Mouse (Mus musculus) liver, adult 2 months (tissue): ENCODE data around the gene Lime1. TPM values are rescaled to one million over a fixed set of nuclear protein-coding genes. Genes with fewer than 3 reads are reported as not detected.
A peak's percentile ranks its signal among the peaks of the same experiment; 100 is the strongest.

Source experiments
- DNase-seq: peaks from one replicate; pipeline ENCODE4 v3.0.0-alpha.2; 2011; ENCODE audit warnings: low read depth, low spot score; ENCODE audit errors: extremely low read depth
- H3K27ac ChIP-seq: fragments of 200-500 bp; replicated peaks from 2 replicates; pipeline ENCODE4 v1.5.1; 2012; ENCODE audit warnings: low read depth, mild to moderate bottlenecking, control low read depth, inconsistent platforms, low read length; ENCODE audit not compliant: insufficient read depth
- H3K27me3 ChIP-seq: fragments of 200-500 bp; 2 replicates; pipeline ENCODE4 v1.6.1; 2012; ENCODE audit warnings: mild to moderate bottlenecking, moderate library complexity, low read length, inconsistent platforms; ENCODE audit not compliant: control insufficient read depth, insufficient read depth
- H3K36me3 ChIP-seq: fragments of 200-500 bp; 2 replicates; pipeline ENCODE4 v1.6.1; 2012; ENCODE audit warnings: low read length, inconsistent platforms; ENCODE audit not compliant: control insufficient read depth, insufficient read depth
- H3K4me1 ChIP-seq: fragments of 200-500 bp; 2 replicates; pipeline ENCODE4 v1.6.1; 2011; ENCODE audit warnings: low read length; ENCODE audit not compliant: control insufficient read depth, insufficient read depth
- H3K4me3 ChIP-seq: fragments of 200-500 bp; 2 replicates; pipeline ENCODE4 v1.5.1; 2011; ENCODE audit warnings: low read depth, mild to moderate bottlenecking, control low read depth, low read length, moderate library complexity; ENCODE audit not compliant: insufficient read depth
- H3K79me2 ChIP-seq: fragments of 200-500 bp; 2 replicates; pipeline ENCODE4 v1.6.1; 2012; ENCODE audit warnings: inconsistent platforms, mild to moderate bottlenecking, low read length, moderate library complexity; ENCODE audit not compliant: control insufficient read depth, insufficient read depth
- H3K9ac ChIP-seq: fragments of 200-500 bp; 2 replicates; pipeline ENCODE4 v1.6.1; 2012; ENCODE audit warnings: low read depth, mild to moderate bottlenecking, control low read depth, inconsistent platforms, low read length
- CTCF ChIP-seq: fragments of 200-500 bp; IDR thresholded peaks from 2 replicates; pipeline ENCODE4 v1.5.1; 2011; ENCODE audit warnings: low read depth, low read length, control low read depth
- POLR2A ChIP-seq: fragments of 200-500 bp; IDR thresholded peaks from 2 replicates; pipeline ENCODE4 v1.6.1; 2011; ENCODE audit warnings: low read length, control low read depth; ENCODE audit not compliant: insufficient read depth; ENCODE audit errors: extremely low read depth
- WGBS: fragments of 180-500 bp; shearing (Covaris S2); methylation state at CpG from one replicate; pipeline ENCODE4 v1.1.7; 2018; 5-methylcytosine and 5-hydroxymethylcytosine counted together
- polyA plus RNA-seq: library from polyadenylated mRNA; depleted of rRNA; stranded (reverse); fragments of >200 nt; gene quantifications from 2 replicates; pipeline ENCODE4 v1.2.3, GENCODE M21; 2012
- total RNA-seq: library from RNA; depleted of rRNA; stranded (reverse); fragments of >200 nt; gene quantifications from 2 replicates; pipeline ENCODE4 v1.2.3, GENCODE M21; 2014

The Lime1 gene
- total and polyA plus RNA-seq, 2 experiments = 9.7 to 36.9 TPM

DNA sequence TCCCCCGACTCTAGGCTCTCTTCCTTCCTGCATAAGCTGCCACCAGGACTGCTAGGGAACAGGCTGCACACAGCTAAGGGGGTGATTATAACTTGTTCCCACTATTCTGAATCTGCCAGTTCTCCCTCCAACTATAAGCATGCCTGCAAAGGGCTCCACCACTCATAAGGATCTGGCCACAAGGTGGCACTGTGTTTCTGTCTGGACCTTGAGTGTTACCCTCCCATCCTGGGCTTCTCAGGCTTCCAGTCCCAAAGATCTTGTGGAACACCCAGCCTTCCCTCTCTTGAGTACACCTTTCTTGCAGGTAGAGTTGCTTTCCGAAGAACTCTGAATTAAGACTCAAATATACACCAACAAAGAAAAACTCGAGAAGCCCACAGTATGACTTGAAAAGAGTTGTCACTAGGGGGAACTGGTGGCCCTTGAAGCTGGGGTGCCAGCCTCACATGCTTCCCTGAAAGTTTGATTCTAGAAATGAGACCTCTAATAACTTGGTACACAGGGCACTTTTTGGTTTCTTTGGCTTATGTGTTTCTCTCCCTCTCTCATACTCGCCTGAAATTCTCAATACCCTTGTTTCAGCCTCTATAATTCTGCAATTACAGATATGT is 12.8 kb downstream of the Lime1 start:
- H3K4me3 ChIP-seq = no peak overlapping the region
- H3K27ac ChIP-seq = no peak overlapping the region
- H3K4me1 ChIP-seq = no peaks in the 10 kb centered on the region
- no peak overlapping the region for H3K9ac ChIP-seq
- no peaks in the 10 kb centered on the region for H3K27me3 ChIP-seq
- no peaks in the 10 kb centered on the region for H3K36me3 ChIP-seq
- DNase-seq = peak; percentile 67
- 36% methylated on average over 4 of the region's 4 CpGs for WGBS
- no peaks in the 10 kb centered on the region for H3K79me2 ChIP-seq
- peak; percentile 77 for TF ChIP-seq CTCF
- TF ChIP-seq POLR2A = no peak

DNA sequence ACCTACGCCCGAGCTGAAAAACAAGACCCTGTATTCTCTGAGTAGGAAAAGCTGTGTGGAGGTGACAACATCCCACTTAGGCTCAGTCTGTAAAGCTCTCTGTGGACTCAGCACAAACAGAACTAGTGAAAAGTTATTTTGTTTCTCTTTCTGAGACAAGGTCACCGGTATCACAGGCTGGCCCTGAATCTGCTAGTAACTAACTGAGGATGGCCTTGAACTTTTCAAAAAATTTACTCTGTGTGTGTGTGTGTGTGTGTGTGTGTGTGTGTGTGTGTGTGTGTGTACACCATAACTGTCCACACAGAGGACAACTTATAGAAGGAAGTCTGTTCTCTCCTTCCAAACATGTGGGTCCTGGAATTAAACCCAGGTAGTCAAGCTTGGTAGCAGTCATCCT is 14.2 kb downstream of the Lime1 start:
- DNase-seq = no peak
- H3K4me1 ChIP-seq = no peaks in the 10 kb centered on the region
- H3K27me3 ChIP-seq = no peaks in the 10 kb centered on the region
- no peak overlapping the region for H3K9ac ChIP-seq
- no peaks in the 10 kb centered on the region for H3K79me2 ChIP-seq
- H3K27ac ChIP-seq = no peak overlapping the region
- TF ChIP-seq POLR2A (no peak), CTCF (no peak)
- H3K36me3 ChIP-seq = no peaks in the 10 kb centered on the region
- H3K4me3 ChIP-seq = no peak overlapping the region
- 80% methylated on average over 3 of the region's 3 CpGs for WGBS

DNA sequence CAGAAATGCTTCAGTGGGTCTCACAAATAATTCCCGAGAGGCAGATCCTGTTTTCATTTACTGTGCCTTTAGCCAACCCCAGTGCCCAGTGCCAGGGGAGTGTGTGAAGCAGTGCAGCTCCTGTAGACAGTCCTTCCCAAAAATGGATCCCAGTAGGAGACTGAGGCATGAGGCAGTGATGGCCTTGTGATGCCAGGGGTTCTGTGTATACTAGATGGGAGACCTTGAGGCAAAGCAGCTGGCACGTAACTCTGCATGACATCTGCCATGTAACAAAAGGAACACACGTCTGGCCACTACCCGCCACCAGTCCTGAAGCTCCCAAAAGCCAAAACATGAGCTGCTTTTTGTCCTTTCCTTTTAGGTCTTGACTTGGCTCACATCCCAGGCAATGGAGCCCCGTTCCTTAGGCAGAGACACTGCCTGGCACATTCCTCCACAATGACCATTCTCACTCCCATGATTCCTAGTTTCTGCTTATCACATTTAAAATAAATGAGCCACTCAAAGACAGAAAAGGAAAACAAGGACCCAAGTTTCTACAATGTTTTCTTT is 17.4 kb downstream of the Lime1 start:
- no peak for DNase-seq
- no peak overlapping the region for H3K4me3 ChIP-seq

DNA sequence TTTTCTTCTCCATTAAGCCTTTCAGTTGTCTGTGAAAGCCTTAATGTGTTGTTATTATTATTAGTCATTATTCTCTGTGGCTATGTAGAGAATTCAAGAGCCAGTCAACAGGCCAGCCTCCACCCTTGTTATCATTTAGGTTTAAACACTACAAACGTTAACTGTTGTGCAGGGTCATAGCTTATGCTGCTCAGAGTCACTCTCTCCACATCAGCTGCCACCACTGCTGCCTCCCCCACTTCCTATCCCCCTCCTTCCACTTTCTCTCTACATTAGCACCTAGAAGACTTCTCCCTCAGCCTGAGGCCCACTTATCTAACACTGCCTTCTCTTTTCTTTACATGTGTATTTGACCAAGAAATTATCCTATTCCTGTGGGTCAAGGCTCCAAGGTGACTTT is 21.6 kb downstream of the Lime1 start:
- WGBS = 23% methylated on average over 1 of the region's 1 CpGs
- Histone ChIP-seq H3K36me3 (no peaks in the 10 kb centered on the region; the same call in 1 of the 2 replicates), H3K4me1 (no peaks in the 10 kb centered on the region), H3K27me3 (no peaks in the 10 kb centered on the region), H3K4me3 (no peak overlapping the region), H3K9ac (no peak overlapping the region), H3K79me2 (no peaks in the 10 kb centered on the region), H3K27ac (no peak overlapping the region)
- no peak for TF ChIP-seq POLR2A
- TF ChIP-seq CTCF = no peak
- DNase-seq = no peak

More for the DNA sequence above, 17.4 kb downstream of the Lime1 start:
- H3K27me3 ChIP-seq = no peaks in the 10 kb centered on the region
- WGBS = 74% methylated on average over 5 of the region's 5 CpGs
- H3K36me3 ChIP-seq = no peaks in the 10 kb centered on the region
- no peak overlapping the region for H3K27ac ChIP-seq
- H3K9ac ChIP-seq = no peak overlapping the region
- H3K4me1 ChIP-seq = no peaks in the 10 kb centered on the region
- TF ChIP-seq CTCF (no peak), POLR2A (no peak)
- H3K79me2 ChIP-seq = no peaks in the 10 kb centered on the region

DNA sequence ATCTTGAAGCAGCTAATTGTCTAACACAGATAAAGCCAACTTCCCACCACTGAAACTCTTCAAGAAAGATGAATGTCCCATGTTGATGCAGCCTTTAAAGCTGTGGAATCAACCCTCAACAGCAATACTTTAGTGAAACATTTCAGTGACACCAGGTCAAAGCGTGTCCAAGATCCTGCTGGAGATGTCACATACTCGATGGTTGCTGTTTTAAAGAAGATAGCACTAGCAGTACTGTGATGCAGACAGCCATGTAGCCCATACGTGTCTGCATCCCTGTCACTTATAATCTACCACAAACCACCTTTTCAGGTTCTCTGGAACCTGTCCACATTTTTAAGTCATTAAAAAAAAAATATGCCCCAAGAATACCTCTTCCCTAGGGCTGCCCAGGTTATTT is 23.8 kb downstream of the Lime1 start:
- WGBS = 89% methylated on average over 3 of the region's 3 CpGs

DNA sequence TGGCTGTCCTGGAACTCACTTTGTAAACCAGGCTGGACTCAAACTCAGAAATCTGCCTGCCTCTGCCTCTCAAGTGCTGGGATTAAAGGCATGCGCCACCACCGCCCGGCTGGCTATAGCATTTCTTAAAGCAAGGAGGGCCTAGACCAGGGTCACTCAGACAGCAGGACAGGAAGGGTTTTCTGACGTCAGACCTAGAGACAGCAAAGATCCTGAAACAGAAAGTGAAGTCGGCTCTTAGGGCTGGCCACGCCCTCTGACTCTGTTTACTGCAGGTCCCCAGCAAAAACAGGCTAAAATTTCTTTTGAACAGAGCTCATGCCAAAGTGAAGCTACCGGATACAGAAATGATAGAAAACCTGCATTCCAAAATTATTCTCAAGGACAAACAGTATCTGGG is 29.8 kb downstream of the Lime1 start:
- peaks cover 5% of the 10 kb centered on the region; the same call in 1 of the 2 replicates for H3K4me1 ChIP-seq
- WGBS = 79% methylated on average over 7 of the region's 7 CpGs
- H3K79me2 ChIP-seq = 0 out of 2 replicates have a peak, but pooled peaks cover 5% of the 10 kb centered on the region
- DNase-seq = no peak
- no peaks in the 10 kb centered on the region; the same call in 1 of the 2 replicates for H3K36me3 ChIP-seq
- no peak overlapping the region for H3K27ac ChIP-seq
- H3K4me3 ChIP-seq = no peak overlapping the region
- no peak overlapping the region for H3K9ac ChIP-seq
- no peak for TF ChIP-seq POLR2A
- TF ChIP-seq CTCF = no peak
- H3K27me3 ChIP-seq = no peaks in the 10 kb centered on the region

More for the DNA sequence above, 23.8 kb downstream of the Lime1 start:
- Histone ChIP-seq H3K36me3 (no peaks in the 10 kb centered on the region; the same call in 1 of the 2 replicates), H3K9ac (no peak overlapping the region), H3K79me2 (no peaks in the 10 kb centered on the region), H3K4me3 (no peak overlapping the region), H3K4me1 (no peaks in the 10 kb centered on the region), H3K27ac (no peak overlapping the region), H3K27me3 (no peaks in the 10 kb centered on the region)
- TF ChIP-seq POLR2A (no peak), CTCF (no peak)
- no peak for DNase-seq
